8 mouse cellular contexts compared by ENCODE assay signal in genomic region chr13:37778147-37778593, GRCm38 (mm10). TPM values are rescaled to one million over a fixed set of nuclear protein-coding genes. Genes with fewer than 3 reads are reported as not detected.
DNase-seq lines count a peak whose midpoint lies in the region; ATAC-seq lines count a peak whose summit lies in the region.

TSS of gene Rreb1 (plus strand) at chr13:37778400.

- peak within 1 kb of the TSS; percentile 44 for H3K9ac ChIP-seq in intestine, embryonic 14.5 days (ENCODE audit: low read length)

- WGBS in intestine, embryonic 14.5 days: under 1% methylated on average over 37 of the region's 37 CpGs

- H3K4me2 ChIP-seq in intestine, embryonic 14.5 days (ENCODE audit: low read length): peak within 1 kb of the TSS; percentile 99

- no peak within 1 kb of the TSS for H3K27ac ChIP-seq in intestine, embryonic 14.5 days (ENCODE audit: low read depth)

- H3K4me3 ChIP-seq in intestine, embryonic 14.5 days (ENCODE audit: low read depth, low read length): peak within 1 kb of the TSS; percentile 53
- H3K4me3 ChIP-seq in megakaryocyte, embryonic 14.5 days (replicated peaks): peak within 1 kb of the TSS; percentile 94

- peaks cover 10% of the 10 kb centered on the region; the same call in 1 of the 2 replicates for H3K27me3 ChIP-seq in intestine, embryonic 14.5 days (replicated peaks; ENCODE audit: control insufficient read depth, insufficient read depth, low read length)
- H3K27me3 ChIP-seq in megakaryocyte, embryonic 14.5 days (replicated peaks): no peaks in the 10 kb centered on the region

- DNase-seq in T-cell, adult 2 months (ENCODE audit: low spot score): peak; percentile 34
- DNase-seq in embryo, embryonic 11 days: peak; percentile 70
- DNase-seq in gastrocnemius, postnatal 25 days: peak; percentile 38
- peak; percentile 81 for DNase-seq in intestine, embryonic 14.5 days (ENCODE audit: low spot score)
- DNase-seq in left cerebral cortex, postnatal 14 days (ENCODE audit: low spot score in 2 of 2): peak; percentile 30 to 43
- peak; percentile 55 to 68 for DNase-seq in right cerebral cortex, postnatal 10 days (ENCODE audit: low spot score in 2 of 2)
- DNase-seq in MN1 (ENCODE audit: low spot score): no peak

- no peaks in the 10 kb centered on the region for H3K36me3 ChIP-seq in intestine, embryonic 14.5 days (ENCODE audit: control insufficient read depth, insufficient read depth, low read length)
- peaks cover 5% of the 10 kb centered on the region for H3K36me3 ChIP-seq in megakaryocyte, embryonic 14.5 days (replicated peaks; ENCODE audit: low read length)

- peak; percentile 56; the same call in 1 of the 2 replicates for ATAC-seq in intestine, embryonic 14.5 days (replicated peaks; ENCODE audit: low FRiP score, low TSS enrichment, low read depth)

- no peaks in the 10 kb centered on the region for H3K9me3 ChIP-seq in intestine, embryonic 14.5 days (ENCODE audit: control insufficient read depth, low read length)
- H3K9me3 ChIP-seq in megakaryocyte, embryonic 14.5 days: no peaks in the 10 kb centered on the region

- H3K4me1 ChIP-seq in intestine, embryonic 14.5 days (replicated peaks; ENCODE audit: control insufficient read depth, insufficient read depth, low read length): peaks cover 9% of the 10 kb centered on the region; the same call in 1 of the 2 replicates
- peaks cover 51% of the 10 kb centered on the region for H3K4me1 ChIP-seq in megakaryocyte, embryonic 14.5 days

- intact Hi-C loops in left cerebral cortex, postnatal 14 days (cut with DNase I): loop anchor here (5.0 kb wide), 1 partner anchor 49 kb away; no protein-coding TSS in a partner anchor

RNA-seq across cellular contexts. Expression of gene Rreb1, which starts in this region (rescaled TPM):
- total RNA-seq in gastrocnemius, postnatal 25 days (2021): 10 to 100 TPM; 23.5 to 24.0 TPM
- polyA plus RNA-seq in intestine, embryonic 14.5 days (2014; fragmentation: Nextera tagmentation; extraction: Ambion mirVana): 20.2 and 20.3 TPM in 2 replicates
- 10 to 100 TPM; 24.0 to 26.3 TPM for total RNA-seq in left cerebral cortex, postnatal 14 days (2021)
- polyA plus RNA-seq in megakaryocyte, embryonic 14.5 days (2012; ENCODE audit: insufficient read depth, low replicate concordance): 20.6 and 23.3 TPM in 2 replicates
